Mouse (Mus musculus): Measurements from ENCODE around the gene Pde10a. TPM values are rescaled to one million over a fixed set of nuclear protein-coding genes. Genes with fewer than 3 reads are reported as not detected.

Pde10a gene
- total and polyA plus RNA-seq, 3 experiments: 0.04 to 0.41 (median 0.21) TPM

- H3K27ac ChIP-seq (ENCODE audit: insufficient read depth, low read depth): no peak overlapping the region
- no peaks in the 10 kb centered on the region for H3K79me2 ChIP-seq (replicated peaks; ENCODE audit: control insufficient read depth, extremely low read depth, insufficient read depth, poor library complexity, severe bottlenecking)
- peaks cover 2 to 10% of the 10 kb centered on the region in 2 experiments; a peak in 3 of 4 replicates for H3K4me1 ChIP-seq (ENCODE audit: control insufficient read depth in 1 of 2, insufficient read depth in 2 of 2)
- in situ Hi-C loops (cut with MboI; ENCODE audit: low pct_ligation_motif_present, low pct_unique_long_range_greater_than_20kb, low sequenced_read_pairs): loop anchor here (10.0 to 25.0 kb wide), 2 partner anchors 132 to 405 kb away; no protein-coding TSS in a partner anchor
- H3K27me3 ChIP-seq (replicated peaks): no peaks in the 10 kb centered on the region
- H3K36me3 ChIP-seq (replicated peaks in 1 of 2; ENCODE audit: control insufficient read depth in 1 of 2, insufficient read depth in 1 of 2, low read length in 1 of 2): no peaks in the 10 kb centered on the region
- peaks cover 2% of the 10 kb centered on the region for H3K9me3 ChIP-seq (replicated peaks; ENCODE audit: low read length)
- H3K9ac ChIP-seq (ENCODE audit: insufficient read depth, low read depth): no peak overlapping the region
- dilution Hi-C loops (cut with MboI; ENCODE audit: extremely low pct_ligation_motif_present, extremely low pct_unique_long_range_greater_than_20kb, low sequenced_read_pairs): no loop called here
- TF ChIP-seq CTCF (conservative IDR thresholded peaks at IDR 0.05 in 1 of 2, IDR thresholded peaks at IDR 0.05 in 1 of 2; ENCODE audit: low read depth in 2 of 2, low read length in 2 of 2) (no peak), MYC (IDR thresholded peaks at IDR 0.05; ENCODE audit: low read depth, low read length) (no peak), UBTF (IDR thresholded peaks at IDR 0.05; ENCODE audit: low read depth, low read length) (no peak), MXI1 (IDR thresholded peaks at IDR 0.05; ENCODE audit: low read depth, low read length) (no peak), POLR2AphosphoS2 (IDR thresholded peaks at IDR 0.05; ENCODE audit: low read depth, low read length) (no peak), IRF4 (IDR thresholded peaks at IDR 0.05; ENCODE audit: low read depth, low read length) (no peak), ZC3H11A (IDR thresholded peaks at IDR 0.05; ENCODE audit: low read depth, low read length) (no peak), JUN (IDR thresholded peaks at IDR 0.05; ENCODE audit: insufficient read depth, low read depth, low read length) (no peak), JUND (conservative IDR thresholded peaks at IDR 0.05; ENCODE audit: low read depth, low read length) (no peak), ELF1 (IDR thresholded peaks at IDR 0.05; ENCODE audit: low read depth, low read length) (no peak), CHD2 (IDR thresholded peaks at IDR 0.05; ENCODE audit: low read length) (no peak), GABPA (IDR thresholded peaks at IDR 0.05; ENCODE audit: insufficient replicate concordance, low read depth, low read length) (no peak), EP300 (IDR thresholded peaks at IDR 0.05; ENCODE audit: low read length) (no peak), CHD1 (IDR thresholded peaks at IDR 0.05; ENCODE audit: low read depth, low read length) (no peak), RCOR1 (conservative IDR thresholded peaks at IDR 0.05; ENCODE audit: low read depth, low read length) (no peak), BHLHE40 (IDR thresholded peaks at IDR 0.05; ENCODE audit: low read depth, low read length) (no peak), POLR2A (IDR thresholded peaks at IDR 0.05; ENCODE audit: low read depth, low read length) (no peak)
- no peak overlapping the region for H3K4me3 ChIP-seq (replicated peaks in 1 of 3; ENCODE audit: low read depth in 2 of 3, low read length in 2 of 3, poor library complexity in 1 of 3)
- peak overlapping the region; percentile 27 for H3K4me2 ChIP-seq (ENCODE audit: insufficient read depth, low read depth, poor library complexity, severe bottlenecking)
- DNase-seq (ENCODE audit: extremely low read depth): no peak
Measured at GRCm38 (mm10) chr17:9032362-9033044, 507.3 kb downstream of the Pde10a start.

DNA sequence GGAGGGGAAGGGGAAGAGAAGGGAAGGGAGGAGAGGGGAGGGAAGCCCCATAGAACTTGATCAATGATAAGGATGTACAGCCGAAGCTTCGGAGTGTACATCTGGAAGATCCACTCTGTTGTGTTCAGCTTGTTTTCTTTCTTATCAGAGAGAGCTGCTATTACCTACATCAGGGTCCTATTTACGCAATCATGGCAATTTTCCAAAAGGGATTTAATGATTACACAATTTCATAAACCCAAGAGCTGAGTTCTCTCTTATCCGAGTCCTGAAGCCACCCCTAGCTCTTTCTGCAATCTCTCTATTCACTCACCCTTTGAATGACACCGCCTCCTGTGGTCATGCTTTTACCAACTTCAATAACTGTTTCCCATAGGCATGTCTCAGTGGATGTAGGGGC is 508.3 kb downstream of the Pde10a start:
- dilution Hi-C loops (cut with MboI; ENCODE audit: extremely low pct_ligation_motif_present, extremely low pct_unique_long_range_greater_than_20kb, low sequenced_read_pairs): no loop called here
- no peaks in the 10 kb centered on the region for H3K79me2 ChIP-seq (replicated peaks; ENCODE audit: control insufficient read depth, extremely low read depth, insufficient read depth, poor library complexity, severe bottlenecking)
- peaks cover 2 to 10% of the 10 kb centered on the region in 2 experiments; a peak in 3 of 4 replicates for H3K4me1 ChIP-seq (ENCODE audit: control insufficient read depth in 1 of 2, insufficient read depth in 2 of 2)
- H3K4me3 ChIP-seq (replicated peaks in 1 of 3; ENCODE audit: low read depth in 2 of 3, low read length in 2 of 3, poor library complexity in 1 of 3): no peak overlapping the region
- no peak overlapping the region for H3K4me2 ChIP-seq (ENCODE audit: insufficient read depth, low read depth, poor library complexity, severe bottlenecking)
- H3K9ac ChIP-seq (ENCODE audit: insufficient read depth, low read depth): no peak overlapping the region
- TF ChIP-seq ZNF384 (IDR thresholded peaks at IDR 0.05; ENCODE audit: low read depth, low read length): no peak
- TF ChIP-seq MAZ (IDR thresholded peaks at IDR 0.05; ENCODE audit: low read depth, low read length): no peak
- no peak for TF ChIP-seq ZC3H11A (IDR thresholded peaks at IDR 0.05; ENCODE audit: low read depth, low read length)
- no peak for TF ChIP-seq USF2 (conservative IDR thresholded peaks at IDR 0.05; ENCODE audit: low read depth, low read length)
- no peak for TF ChIP-seq JUN (IDR thresholded peaks at IDR 0.05; ENCODE audit: insufficient read depth, low read depth, low read length)
- no peak for TF ChIP-seq CTCF (conservative IDR thresholded peaks at IDR 0.05 in 1 of 2, IDR thresholded peaks at IDR 0.05 in 1 of 2; ENCODE audit: low read depth in 2 of 2, low read length in 2 of 2)
- TF ChIP-seq IRF4 (IDR thresholded peaks at IDR 0.05; ENCODE audit: low read depth, low read length): no peak
- no peak for TF ChIP-seq ZMIZ1 (IDR thresholded peaks at IDR 0.05; ENCODE audit: low read depth, low read length)
- no peak for TF ChIP-seq NELFE (IDR thresholded peaks at IDR 0.05; ENCODE audit: low read depth, low read length)
- TF ChIP-seq EP300 (IDR thresholded peaks at IDR 0.05; ENCODE audit: low read length): no peak
- DNase-seq (ENCODE audit: extremely low read depth): no peak
- no peaks in the 10 kb centered on the region for H3K36me3 ChIP-seq (replicated peaks in 1 of 2; ENCODE audit: control insufficient read depth in 1 of 2, insufficient read depth in 1 of 2, low read length in 1 of 2)
- H3K9me3 ChIP-seq (replicated peaks; ENCODE audit: low read length): peaks cover 2% of the 10 kb centered on the region
- H3K27me3 ChIP-seq (replicated peaks): no peaks in the 10 kb centered on the region
- in situ Hi-C loops (cut with MboI; ENCODE audit: low pct_ligation_motif_present, low pct_unique_long_range_greater_than_20kb, low sequenced_read_pairs): loop anchor here (10.0 to 25.0 kb wide), 2 partner anchors 131 to 404 kb away; no protein-coding TSS in a partner anchor
- no peak overlapping the region for H3K27ac ChIP-seq (ENCODE audit: insufficient read depth, low read depth)

Data from CH12.LX (cell line).